Mouse (Mus musculus): ENCODE results near the gene Ccser2.

Ccser2 gene

DNA sequence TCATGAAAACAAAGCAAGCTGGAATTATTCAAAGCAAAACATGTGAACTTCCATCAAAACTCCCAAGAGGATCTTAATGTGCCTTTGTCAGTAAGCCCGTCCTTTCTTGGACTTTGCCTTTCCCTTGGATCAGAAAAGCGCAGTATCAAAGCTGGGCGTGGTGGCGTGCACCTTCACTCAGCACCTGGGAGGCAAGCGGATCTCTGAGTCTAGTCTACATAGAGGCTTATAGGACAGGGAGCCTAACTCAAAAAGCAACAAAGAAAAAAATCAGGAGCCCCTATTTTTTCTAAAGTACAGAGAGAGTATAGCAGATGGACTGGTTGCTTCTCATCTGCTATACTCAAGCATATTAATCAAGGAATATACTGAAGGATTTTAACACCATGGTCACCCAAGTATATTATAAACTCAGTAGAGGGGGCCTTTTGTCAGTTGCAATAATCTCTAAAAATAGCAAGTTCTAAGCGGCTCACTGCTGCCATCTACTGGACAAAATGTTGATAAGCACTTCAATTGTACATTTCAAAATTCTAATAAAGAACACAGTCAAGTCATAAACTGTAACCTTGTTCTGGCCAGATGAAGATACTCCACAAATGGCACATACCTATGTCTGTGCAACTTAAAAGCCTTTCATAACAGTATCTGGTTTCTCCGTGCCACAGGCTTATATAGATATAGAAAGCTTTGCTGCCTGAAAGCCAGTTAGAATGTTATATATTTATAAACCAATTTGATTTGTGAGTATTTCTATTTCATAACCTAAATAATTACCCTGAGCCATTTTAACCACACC is 31.3 kb downstream of the Ccser2 start:
- 67% methylated on average over 7 of the region's 7 CpGs for WGBS

DNA sequence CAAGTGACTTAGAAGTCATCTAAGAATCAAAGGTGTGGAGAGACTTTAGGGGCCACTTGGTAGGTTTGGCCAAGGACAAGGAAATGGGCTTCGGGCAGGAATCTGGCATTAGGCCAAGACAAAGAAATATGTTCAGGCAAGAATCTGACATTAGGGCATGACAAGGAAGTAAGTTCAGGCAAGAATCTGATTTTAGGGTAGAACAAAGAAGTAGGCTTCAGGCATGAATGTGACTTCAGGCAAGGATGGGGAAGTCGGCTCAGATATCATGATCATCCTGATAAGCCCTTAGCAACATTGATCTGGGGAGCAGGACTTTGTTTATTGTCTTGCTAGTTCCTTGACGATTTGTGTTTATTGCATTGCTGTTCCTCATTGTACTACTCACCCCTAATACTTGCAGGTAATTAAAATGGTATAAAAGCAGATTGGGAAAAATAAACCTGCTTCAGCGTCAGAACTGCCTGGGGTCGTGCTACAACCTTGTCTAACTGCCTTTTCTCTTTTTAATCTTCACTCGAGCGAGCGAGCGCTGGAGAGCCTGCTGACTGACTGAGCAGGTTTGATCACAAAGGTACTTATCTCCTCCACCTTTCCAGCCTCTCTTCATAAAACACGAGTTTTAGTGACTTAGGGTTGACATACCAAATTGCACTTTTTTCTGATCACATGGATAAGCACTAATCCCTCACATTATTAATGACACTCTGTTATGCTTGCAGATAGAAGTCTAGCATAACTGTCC is 35.8 kb downstream of the Ccser2 start:
- WGBS: 83% methylated on average over 10 of the region's 10 CpGs

DNA sequence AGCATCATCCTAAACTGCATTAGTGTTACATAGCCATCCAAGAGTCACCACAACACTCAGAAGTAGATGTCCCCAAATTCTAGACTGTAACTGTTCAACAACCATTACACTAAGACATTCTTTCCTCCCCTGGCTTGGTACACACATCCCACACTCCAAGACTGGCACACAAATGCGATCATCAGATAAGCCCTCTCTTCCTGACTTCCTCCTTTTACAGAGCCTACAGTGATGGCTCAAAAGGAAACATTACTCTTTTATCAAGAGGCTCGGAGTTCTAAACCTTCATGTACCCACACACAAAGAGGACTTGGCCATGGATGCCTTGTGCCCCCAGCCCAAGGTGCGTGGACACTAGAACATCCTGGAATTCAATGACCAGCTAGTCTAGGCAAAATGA is 45.2 kb downstream of the Ccser2 start:
- WGBS: 64% methylated on average over 3 of the region's 3 CpGs

DNA sequence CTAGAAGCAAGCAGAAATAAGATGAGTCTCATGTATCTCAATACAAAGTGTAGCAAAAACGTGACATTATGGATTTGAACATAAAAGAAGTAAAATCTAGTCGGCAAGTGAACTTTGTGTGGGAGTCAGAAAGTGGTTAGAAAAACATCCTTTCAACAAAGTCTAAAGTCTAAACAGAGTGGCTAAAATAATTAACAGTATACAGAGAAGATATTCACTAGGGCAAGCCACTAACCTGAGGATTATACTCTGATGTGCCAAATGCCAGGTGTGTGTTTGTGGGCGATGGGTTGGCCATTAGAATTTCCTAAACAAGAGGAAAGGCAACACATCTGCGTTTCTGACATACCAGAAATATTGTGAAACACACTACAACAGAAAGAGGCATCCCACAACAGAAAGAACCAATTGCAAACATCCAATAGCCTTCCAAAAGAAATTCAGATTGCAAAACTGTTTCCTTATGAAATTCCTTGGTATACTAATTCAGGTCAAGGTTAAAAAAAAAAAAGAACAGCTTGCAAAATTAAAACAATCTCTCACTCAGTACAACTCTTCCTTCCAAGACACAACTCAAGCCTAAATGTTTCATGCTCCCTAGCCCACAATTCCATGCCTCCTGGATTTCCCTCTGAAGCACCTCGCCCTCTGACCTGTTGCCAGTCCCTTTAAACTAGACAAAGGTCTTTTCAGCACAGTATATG is 47.1 kb downstream of the Ccser2 start:
- 68% methylated on average over 5 of the region's 5 CpGs for WGBS

DNA sequence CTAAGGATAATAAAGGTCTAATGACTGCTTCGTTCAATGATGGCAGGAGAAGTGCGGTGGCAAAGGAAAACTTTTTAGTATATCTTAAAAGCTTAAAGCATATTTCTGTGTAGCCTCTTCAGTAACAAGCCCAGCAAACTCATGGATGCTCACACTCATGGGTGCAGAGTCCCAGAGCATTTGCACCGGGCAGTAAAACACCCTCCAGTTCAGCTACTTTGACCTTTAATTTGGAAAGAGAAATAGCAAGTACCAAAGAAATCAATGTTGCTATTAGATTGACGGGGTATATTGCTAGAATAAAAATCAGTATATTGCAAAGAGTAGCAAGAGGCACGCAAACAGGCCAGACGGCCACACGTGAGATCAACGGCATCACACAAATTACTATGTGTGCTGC is 48.7 kb downstream of the Ccser2 start:
- whole genome bisulfite sequencing: 89% methylated on average over 8 of the region's 8 CpGs

DNA sequence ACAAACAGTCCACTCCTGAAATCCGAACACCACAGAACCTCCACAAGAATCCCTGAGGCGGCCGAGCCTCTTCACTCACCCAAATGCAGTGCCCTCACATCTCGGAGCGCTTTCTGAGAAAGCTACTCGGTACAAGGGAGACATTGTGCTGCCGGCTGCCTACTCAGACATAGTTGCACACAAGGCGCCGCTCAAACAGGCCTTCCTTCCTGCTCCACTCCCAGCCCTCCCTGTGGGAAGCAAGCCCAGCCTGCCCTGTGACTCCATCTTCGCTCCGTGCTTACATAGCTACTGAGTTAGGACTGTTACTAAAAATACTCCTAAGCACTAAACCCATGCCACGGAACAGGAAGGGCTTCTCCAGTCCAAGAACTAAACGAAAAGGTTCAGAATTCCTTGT is 49.4 kb downstream of the Ccser2 start:
- 5% methylated on average over 13 of the region's 13 CpGs for WGBS

DNA sequence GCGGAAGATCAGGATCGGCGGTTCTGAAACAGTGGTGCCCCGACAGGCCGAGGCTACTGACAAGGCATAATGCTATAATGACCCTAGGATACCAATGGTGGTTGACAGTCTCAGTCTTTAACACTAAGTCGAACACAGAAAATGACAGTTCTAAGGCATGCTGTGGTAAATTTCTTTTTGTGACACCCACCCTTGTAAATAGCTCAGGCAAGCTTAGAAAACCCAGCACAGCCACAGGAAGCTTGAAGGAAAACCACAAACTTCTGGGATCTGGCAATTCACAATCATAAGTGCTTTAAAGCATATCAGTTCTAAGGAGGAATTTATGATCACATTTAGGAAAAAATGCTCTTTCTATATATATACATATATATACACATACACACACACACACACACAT is 53.4 kb downstream of the Ccser2 start:
- WGBS: 97% methylated on average over 6 of the region's 6 CpGs

DNA sequence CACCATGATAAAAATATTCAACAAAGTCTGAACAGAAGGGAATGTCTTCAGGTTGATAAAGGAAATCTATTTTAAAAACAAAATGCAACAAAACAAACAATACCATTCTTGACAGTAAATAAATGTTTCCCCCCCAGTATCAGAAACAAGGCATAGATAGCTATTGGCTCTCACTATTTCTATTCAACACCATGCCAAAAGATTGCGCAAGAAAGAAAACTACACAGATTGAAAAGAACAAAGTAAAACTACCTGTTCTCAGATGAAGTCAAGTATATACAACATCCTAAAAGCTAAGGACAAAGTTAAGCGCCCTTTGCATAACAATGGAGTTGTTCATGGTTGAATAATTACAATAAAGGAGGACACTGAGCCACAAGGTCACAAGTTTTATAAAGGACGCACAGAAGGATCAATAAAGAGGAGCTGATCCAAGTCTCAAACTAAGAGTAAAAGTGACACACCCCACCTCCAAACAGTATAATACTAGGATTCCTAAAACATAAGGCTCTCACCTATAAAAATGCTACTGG is 54.0 kb downstream of the Ccser2 start:
- WGBS: 87% methylated on average over 3 of the region's 3 CpGs

DNA sequence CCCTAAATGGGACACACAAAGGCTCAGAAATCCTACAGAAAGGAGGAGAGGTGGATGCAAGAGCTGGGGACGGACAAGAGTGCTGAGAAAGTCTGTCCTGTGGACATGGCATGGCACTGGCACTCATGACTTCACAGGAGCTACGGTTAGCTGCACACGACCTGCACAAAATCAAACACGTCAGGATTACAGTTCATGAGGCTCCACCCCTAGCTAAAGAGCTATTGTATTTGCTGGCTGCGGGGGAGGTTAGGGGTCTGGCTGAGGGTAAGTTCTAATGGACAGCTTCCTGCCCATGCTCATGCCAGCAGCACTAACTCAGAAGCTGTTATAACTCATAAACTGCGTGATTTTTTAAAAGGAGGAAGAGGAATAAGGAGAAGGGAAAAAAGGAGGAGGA is 56.8 kb downstream of the Ccser2 start:
- WGBS: 57% methylated on average over 6 of the region's 6 CpGs

DNA sequence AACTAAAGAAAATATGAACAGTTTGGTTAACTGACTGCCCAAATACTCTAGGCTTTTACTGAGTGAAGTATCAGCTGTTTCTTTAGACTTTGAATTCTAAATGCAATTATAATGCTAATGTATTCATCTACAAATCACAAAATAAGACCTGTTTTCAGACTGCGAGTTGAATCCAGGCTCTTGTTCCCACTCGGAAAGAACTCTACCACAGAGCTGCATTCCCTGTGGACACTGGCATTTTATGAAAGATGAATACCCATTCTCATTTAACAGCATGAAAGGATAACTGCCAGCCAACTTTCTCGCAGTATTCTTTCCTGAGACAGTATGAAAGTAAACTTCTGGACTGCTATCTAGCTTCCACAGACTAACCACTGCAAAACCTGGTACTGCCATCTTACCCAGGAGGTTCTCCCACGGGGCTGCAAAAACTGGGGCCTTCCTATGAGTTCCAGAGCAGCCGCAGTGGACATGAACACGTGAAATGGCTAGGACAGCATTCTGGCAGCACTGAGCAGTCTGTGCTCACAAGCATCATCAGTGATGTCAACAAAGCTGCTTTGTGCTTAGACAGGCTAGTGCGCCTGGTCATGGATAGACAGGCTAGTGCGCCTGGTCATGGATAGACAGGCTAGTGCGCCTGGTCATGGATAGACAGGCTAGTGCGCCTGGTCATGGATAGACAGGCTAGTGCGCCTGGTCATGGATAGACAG is 62.6 kb downstream of the Ccser2 start:
- 54% methylated on average over 10 of the region's 11 CpGs for WGBS

DNA sequence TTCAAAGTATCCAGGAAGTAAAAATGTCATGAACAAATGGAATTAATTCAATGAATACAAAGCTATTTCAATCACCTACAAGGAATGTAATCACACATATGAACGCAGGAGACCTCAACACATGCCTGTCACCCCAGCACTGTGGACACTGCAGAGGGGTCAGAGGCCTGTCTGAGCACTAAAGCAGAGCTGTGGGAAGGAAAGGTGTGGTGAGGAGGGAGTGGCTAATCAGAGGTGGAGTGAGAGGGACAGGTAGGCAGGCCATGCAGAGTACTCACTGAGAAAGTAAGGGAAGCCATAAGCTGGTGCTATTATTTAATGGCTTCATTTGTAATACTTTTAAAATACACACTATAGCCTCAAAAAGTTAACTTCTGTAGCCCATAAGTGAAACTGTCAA is 64.4 kb downstream of the Ccser2 start:
- WGBS: 89% methylated on average over 1 of the region's 1 CpGs

DNA sequence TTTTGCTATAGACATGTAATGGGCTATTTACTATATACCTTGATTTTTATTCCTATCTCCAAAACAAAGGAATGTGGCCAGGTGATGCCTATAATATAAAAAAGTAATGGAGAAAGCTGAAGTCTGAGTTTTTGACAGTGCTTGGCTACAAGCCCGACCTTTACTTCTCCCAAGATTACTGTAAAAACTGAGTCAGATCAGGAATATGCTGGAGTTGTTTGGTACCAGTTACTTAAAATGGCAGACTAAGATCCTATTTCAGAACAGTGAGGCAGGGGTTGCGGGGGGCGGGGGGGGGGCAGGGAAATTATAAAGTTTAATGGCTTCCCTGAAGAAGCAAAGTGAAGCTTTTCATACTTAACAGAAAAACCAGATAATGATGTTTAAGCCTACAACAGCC is 73.9 kb downstream of the Ccser2 start:
- WGBS: 84% methylated on average over 3 of the region's 3 CpGs

DNA sequence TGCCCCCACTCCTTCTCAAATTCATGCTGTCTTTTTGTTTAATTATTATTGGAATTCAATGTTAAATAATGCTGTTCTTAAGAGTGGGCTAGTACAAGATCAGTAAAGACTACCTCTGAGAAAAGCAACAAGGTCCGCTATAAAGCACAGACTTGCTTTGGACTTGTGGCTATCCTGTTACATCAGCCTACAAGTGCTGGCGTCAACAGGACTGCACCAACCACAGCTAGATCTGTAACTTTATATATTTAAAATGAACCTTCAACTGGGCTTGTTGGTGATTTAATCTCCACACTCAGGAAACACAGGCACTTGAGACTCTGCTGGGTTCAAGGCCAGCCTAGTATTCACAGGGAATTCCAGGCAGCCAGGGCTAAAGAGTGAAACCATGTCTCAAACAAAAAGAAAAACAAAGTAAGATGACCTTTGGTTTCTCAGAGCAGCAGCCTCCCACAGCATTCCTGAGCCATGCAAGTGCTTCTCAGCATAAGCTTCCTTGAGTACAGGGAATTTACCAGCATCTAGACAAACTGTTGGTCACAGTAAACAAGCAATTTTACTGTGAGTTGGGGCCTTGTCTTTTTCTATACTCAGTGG is 75.7 kb downstream of the Ccser2 start:
- 88% methylated on average over 2 of the region's 2 CpGs for WGBS

DNA sequence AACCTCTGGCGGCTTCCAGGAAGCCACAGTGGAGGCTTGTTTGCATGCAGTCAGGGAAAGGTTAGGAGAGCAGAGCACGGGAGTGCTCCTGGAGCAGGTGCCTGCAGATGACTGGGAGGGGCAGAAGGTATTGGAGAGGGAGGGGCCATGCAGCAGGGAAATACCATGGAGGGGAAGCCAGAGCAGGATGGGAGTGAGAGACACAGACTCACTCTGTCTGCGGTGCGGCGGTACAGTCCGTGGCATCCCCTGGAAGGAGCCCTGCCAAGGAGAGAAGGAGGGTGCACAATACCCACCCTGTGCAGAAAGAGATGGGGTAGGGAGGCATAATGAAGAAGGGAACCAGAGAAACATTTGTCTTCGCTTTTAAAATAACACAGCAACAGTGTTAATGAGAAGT is 78.4 kb downstream of the Ccser2 start:
- 63% methylated on average over 7 of the region's 7 CpGs for WGBS

DNA sequence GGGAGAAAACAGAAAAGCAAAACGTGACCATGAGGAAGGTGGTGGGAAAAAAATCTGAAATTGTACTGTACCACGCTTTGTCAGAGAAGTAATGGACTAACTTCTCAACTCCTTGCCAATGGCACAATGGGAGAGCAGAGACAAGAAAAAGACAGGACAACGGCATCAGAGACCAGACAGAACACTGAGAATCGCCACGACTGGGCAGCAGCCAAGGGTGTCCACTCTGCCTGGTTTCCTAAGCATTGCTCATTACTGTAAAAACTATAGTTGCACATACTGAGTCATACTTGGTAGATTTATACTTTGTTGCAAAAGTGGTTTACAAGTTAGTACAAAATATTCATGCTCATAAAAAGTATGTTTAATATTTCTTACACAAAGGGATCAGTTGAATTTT is 82.9 kb downstream of the Ccser2 start:
- 77% methylated on average over 5 of the region's 5 CpGs for WGBS

DNA sequence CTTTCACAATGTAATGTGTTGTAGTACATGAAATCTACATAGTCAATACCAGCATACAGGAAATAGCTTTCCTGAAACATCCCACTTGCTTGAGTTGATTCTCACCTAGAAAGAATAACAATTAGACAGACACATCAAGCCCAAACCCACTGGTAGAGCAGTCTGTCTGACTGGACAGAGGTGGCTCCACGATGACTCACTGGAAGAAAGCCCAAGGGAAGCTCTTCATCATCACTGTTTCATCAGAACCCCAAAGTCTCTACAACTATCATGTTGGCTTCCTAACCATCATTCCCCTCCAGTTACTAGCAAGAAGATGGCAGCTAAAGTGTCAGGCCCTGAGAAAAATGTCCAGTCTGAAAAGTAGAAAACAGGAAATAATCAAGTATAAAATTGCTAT is 83.5 kb downstream of the Ccser2 start:
- 77% methylated on average over 1 of the region's 1 CpGs for WGBS

DNA sequence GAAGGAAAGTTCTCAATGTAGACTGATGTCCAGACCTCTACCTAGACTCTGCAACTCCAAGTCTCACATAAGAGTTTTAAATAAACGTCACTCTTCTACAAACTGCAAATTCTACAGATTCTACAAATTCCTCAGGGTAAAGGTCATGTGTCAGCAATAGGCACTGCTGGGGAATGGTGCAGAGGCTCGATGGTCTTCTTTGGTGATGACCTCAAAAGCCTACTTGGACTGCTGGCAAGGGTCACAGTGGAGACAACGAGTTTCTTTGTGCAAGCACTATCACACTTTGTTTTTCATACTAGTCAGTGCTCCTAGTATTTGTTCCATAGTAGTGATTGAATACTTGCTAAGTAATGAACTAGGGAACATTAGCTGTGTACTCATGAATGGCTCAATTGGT is 85.0 kb downstream of the Ccser2 start:
- WGBS: 55% methylated on average over 3 of the region's 3 CpGs

DNA sequence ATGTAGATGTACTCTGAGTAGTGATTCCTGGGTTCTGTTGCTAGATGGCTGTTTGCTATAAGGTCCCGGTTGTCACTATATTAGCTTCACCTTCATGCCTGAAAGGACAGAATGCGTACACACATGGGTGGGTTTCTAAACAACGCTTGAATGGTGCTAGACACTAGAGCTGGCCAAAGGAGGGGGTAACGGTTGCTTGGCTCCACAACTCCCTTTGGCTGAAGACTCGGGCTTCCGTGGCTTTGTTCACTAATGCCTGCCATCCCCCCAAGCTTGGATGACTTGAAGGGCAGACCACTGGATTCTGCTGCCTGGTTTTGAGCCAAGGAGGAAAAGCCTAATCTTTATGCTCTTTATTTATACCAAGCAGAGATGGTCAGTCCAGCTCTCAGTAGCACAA is 98.3 kb downstream of the Ccser2 start:
- 59% methylated on average over 6 of the region's 6 CpGs for WGBS

DNA sequence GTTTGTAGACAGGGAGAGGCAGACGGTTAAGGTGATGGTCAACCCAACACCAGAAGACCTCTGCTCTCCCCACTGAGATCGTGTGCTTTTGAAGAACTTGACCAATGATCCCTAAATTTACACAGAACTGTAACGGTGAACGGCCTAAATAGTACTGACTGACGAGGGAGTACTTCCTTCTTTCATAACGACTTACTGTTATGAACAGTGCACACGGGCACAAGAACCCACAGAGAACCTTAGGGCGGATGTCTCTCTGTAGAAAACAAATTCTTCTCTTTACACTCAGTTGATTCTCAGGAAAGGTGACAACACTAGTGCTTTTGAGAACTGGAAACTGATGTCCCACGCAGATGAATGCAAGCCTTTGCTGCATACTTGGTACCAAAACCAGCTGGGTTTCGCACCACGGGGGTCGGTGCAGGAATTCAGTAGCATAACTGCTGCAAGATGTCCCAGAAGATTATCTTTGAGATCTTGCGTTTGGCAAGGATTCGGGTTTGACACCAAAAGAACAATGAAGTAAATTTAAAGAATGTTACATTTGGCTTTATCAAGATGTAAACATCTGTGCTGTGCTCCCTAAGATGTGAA is 99.7 kb downstream of the Ccser2 start:
- 76% methylated on average over 14 of the region's 14 CpGs for WGBS

DNA sequence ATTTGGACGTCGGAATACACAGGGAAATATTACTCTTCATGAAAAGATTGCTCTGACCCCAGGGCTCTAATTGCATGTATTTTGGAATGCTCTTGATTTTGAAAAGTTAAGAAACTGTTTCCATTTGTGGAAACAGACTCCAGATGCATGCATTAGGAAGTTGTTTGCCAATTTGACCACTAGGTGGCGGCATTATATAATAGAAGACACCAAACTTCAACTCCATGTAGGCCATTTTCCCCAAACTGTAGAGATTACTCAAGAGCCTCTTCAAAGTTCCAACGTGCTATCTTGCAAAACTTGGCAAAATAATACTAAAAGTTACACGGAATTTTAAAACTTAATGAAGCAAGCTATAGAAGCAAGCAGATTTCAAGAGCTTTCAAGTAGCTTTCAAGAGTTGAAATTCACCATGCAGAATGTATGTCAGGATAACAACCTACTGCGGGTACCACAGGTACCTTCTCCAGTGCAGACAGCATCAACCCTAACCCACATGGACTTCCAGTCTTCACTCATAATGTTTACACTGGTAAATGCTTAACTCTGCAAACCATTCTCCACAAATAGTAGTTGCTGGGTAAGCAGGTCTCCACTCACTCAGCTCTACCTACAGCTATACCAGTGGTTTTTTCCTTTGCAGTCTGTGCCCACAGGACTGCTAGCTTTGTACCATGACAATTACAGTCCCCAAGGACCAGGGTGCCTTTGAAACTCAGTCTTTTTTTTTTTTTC is 101.4 kb downstream of the Ccser2 start:
- 18% methylated on average over 6 of the region's 6 CpGs for WGBS
